ENCODE assay signal across 12 mouse cellular contexts in genomic region chr5:144556710-144557109, GRCm38 (mm10). TPM values are rescaled to one million over a fixed set of nuclear protein-coding genes. Genes with fewer than 3 reads are reported as not detected.
DNase-seq lines count a peak whose midpoint lies in the region; ATAC-seq lines count a peak whose summit lies in the region.
"Had no signal": no experiment of that assay in that cellular context is flagged by ENCODE, and none has a peak within 500 bp of the region (broad histone marks: within the 10 kb centered on the region; RNA-seq: fewer than 3 reads in every experiment).

No protein-coding gene starts in this region.

- peaks cover 41% of the 10 kb centered on the region for H3K4me1 ChIP-seq in forebrain, embryonic 12.5 days
- no peaks in the 10 kb centered on the region for H3K4me1 ChIP-seq in intestine, embryonic 15.5 days (replicated peaks)
- H3K4me1 ChIP-seq in neural tube, embryonic 13.5 days (replicated peaks): peaks cover 34% of the 10 kb centered on the region
- H3K4me1 ChIP-seq: liver, embryonic 12.5 days had no signal

- no peak overlapping the region for H3K4me3 ChIP-seq in forebrain, embryonic 12.5 days (replicated peaks)
- H3K4me3 ChIP-seq in intestine, embryonic 15.5 days (replicated peaks): no peak overlapping the region
- no peak overlapping the region for H3K4me3 ChIP-seq in neural tube, embryonic 13.5 days
- H3K4me3 ChIP-seq: liver, embryonic 12.5 days had no signal

- H3K4me2 ChIP-seq in forebrain, embryonic 12.5 days: peak overlapping the region; percentile 26; the same call in 1 of the 2 replicates
- H3K4me2 ChIP-seq in intestine, embryonic 15.5 days (replicated peaks): no peak overlapping the region
- H3K4me2 ChIP-seq in neural tube, embryonic 13.5 days: no peak overlapping the region
- H3K4me2 ChIP-seq: heart, embryonic 11.5 days; liver, embryonic 12.5 days had no signal

- no peak overlapping the region for H3K9ac ChIP-seq in forebrain, embryonic 12.5 days
- H3K9ac ChIP-seq in intestine, embryonic 15.5 days: no peak overlapping the region
- H3K9ac ChIP-seq in neural tube, embryonic 13.5 days: 0 out of 2 replicates have a peak overlapping the region, but pooled peaks have one; percentile 13
- H3K9ac ChIP-seq: liver, embryonic 12.5 days had no signal

- peak; percentile 89 for ATAC-seq in forebrain, embryonic 12.5 days (ENCODE audit: low FRiP score)
- peak; percentile 71 for ATAC-seq in intestine, embryonic 15.5 days
- peak; percentile 59 for ATAC-seq in neural tube, embryonic 13.5 days (ENCODE audit: low read depth)
- ATAC-seq in megakaryocyte-erythroid progenitor cell, adult 5-6 weeks (replicated peaks; ENCODE audit: low FRiP score, low TSS enrichment, poor library complexity, severe bottlenecking): no peak
- ATAC-seq: liver, embryonic 12.5 days had no signal

- H3K27me3 ChIP-seq in forebrain, embryonic 12.5 days: peaks cover 22% of the 10 kb centered on the region
- no peaks in the 10 kb centered on the region for H3K27me3 ChIP-seq in intestine, embryonic 15.5 days (replicated peaks)
- H3K27me3 ChIP-seq in neural tube, embryonic 13.5 days: no peaks in the 10 kb centered on the region
- H3K27me3 ChIP-seq: liver, embryonic 12.5 days had no signal

- peak overlapping the region; percentile 87 for H3K27ac ChIP-seq in forebrain, embryonic 12.5 days
- 0 out of 2 replicates have a peak overlapping the region, but pooled peaks have one; percentile 6 for H3K27ac ChIP-seq in intestine, embryonic 15.5 days
- peak overlapping the region; percentile 77 for H3K27ac ChIP-seq in neural tube, embryonic 13.5 days (replicated peaks)
- H3K27ac ChIP-seq: liver, embryonic 12.5 days had no signal

- WGBS in forebrain, embryonic 12.5 days: 10% methylated on average over 10 of the region's 10 CpGs
- 44% methylated on average over 9 of the region's 10 CpGs for WGBS in intestine, embryonic 15.5 days
- 6% methylated on average over 10 of the region's 10 CpGs for WGBS in neural tube, embryonic 13.5 days

- no peaks in the 10 kb centered on the region for H3K9me3 ChIP-seq in forebrain, embryonic 12.5 days
- no peaks in the 10 kb centered on the region for H3K9me3 ChIP-seq in intestine, embryonic 15.5 days
- no peaks in the 10 kb centered on the region for H3K9me3 ChIP-seq in neural tube, embryonic 13.5 days
- H3K9me3 ChIP-seq: liver, embryonic 12.5 days had no signal

- peak; percentile 42 for DNase-seq in ZHBTc4 (ENCODE audit: low read depth, low spot score)
- no peak for DNase-seq in urinary bladder, postnatal 4 days (ENCODE audit: low spot score in 2 of 2)
- no peak for DNase-seq in heart, adult 8-10 months (ENCODE audit: low spot score)
- DNase-seq: kidney, adult 2 months had no signal

- no peaks in the 10 kb centered on the region for H3K36me3 ChIP-seq in forebrain, embryonic 12.5 days (replicated peaks)
- H3K36me3 ChIP-seq in intestine, embryonic 15.5 days: no peaks in the 10 kb centered on the region
- 0 out of 2 replicates have a peak, but pooled peaks cover 8% of the 10 kb centered on the region for H3K36me3 ChIP-seq in neural tube, embryonic 13.5 days
- H3K36me3 ChIP-seq: liver, embryonic 12.5 days had no signal

RNA-seq across cellular contexts. Expression of gene Nptx2, which starts 11.0 kb away (rescaled TPM):
- 2.5 and 3.3 TPM in 2 replicates for polyA plus RNA-seq in forebrain, embryonic 12.5 days (2016; fragmentation: Nextera tagmentation; extraction: Ambion mirVana)
- polyA plus RNA-seq in intestine, embryonic 15.5 days (2015; fragmentation: Nextera tagmentation; extraction: Ambion mirVana): 2.0 and 2.1 TPM in 2 replicates
- 7.0 and 7.1 TPM in 2 replicates for polyA plus RNA-seq in neural tube, embryonic 13.5 days (2015; fragmentation: Nextera tagmentation; extraction: Ambion mirVana)
- not detected in 2 replicates for total RNA-seq in megakaryocyte-erythroid progenitor cell, adult 5-6 weeks (2014; fragmentation: Nextera tagmentation)
- not detected in 2 replicates for total RNA-seq in megakaryocyte-erythroid progenitor cell, adult 5-6 weeks (2017)
- under 1 TPM in 1 of 4 experiments, not detected in 3; 0.11 TPM for total RNA-seq in heart, adult 8-10 months (2022)
- total RNA-seq: common myeloid progenitor, adult 5-6 weeks; megakaryocyte progenitor cell, adult 5-6 weeks had no signal
- polyA plus RNA-seq: liver, embryonic 12.5 days had no signal

Comparison
In these comparisons a context has a peak if more than half of its experiments do, and no peak if none do; other contexts are left out.
1. H3K27ac ChIP-seq: peak in every context shown above with its lines; median percentile 87 in forebrain, embryonic 12.5 days; 77 in neural tube, embryonic 13.5 days; 6 in intestine, embryonic 15.5 days.